Mouse (Mus musculus): ENCODE data around the gene Snap23.
"Not testable (repeated sequence)": the region's sequence is repeated elsewhere in the genome, so short reads cannot be mapped to it uniquely, and the experiment has no call there.

Gene Snap23

DNA sequence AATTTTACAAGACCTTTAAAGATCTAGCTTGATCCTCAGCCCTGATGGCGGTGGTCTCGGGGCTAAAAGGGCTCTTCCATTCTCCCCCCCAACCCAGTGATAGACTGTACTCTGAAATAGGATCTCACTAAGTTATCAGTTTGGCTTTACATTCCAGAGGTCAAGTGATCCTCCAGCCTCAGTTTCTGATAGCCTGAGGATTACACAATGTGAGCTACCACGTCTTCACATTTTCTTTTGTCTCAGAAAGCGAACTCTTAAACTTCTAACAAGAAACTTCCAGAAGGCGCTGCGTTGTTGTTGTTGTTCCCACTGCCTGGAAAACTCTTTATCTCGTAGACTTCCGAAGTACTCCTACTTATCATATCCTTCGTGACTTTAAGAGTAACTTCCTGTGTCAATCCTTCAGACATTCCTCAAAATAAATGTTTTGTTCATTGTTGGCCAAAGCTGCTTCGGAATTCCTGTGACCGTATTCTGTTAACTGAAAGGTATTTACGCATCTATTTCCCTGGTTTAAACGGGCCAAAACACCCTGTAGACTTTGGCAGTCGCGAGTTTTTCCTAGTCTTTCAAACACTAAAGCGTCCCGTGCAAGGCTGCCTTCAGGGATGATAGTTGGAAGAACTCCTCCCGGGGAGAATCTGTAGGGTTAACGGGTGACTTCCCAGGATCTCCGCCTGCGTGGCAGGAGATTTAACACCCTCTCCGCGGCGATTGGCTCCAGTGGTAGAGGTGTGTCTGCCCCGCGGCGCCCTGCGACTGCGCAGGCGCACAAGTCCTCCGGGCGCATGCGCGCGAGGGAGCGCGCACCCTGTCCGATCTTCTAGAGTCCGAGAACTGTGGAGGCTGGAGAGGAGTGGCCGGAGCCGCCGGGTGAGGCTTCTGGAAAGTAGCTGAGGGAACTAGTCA, at the start of gene Snap23:
TSS of gene Snap23 (plus strand) at position 786 of the 912 bp plus-strand sequence.
- DNase-seq (ENCODE audit: low spot score) = peak; percentile 93

DNA sequence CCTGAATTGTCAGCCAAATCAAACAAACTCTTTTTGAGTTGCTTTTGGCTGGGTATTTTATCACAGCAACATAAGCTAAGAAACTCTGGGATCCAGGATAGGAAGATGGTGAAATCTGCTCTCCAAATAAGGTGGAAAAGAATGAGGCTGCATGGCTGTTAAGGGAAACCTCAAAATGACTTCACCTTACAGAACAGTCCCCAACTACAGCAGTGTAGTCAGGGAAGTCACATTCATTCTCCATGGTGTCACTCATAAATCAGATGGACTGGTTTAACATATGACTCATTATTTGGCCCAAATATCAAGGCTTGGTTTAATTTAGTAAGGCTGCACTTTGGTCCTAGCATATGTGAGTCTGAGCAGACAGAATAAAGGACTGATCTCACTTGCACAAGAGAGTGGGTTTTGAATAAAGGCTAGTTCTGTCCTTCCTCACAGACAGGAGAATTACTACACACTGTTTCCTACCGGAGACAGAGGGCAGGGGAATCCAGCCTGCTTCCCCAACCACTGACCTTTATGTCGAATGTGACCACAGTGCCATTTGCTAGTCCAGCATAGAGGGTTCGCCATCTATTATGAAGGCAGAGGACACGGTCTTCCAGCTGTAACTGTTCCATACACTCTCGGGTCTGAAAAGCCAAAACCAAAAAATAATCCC, 48.8 kb upstream of the Snap23 start:
- DNase-seq (ENCODE audit: low spot score) = no peak

DNA sequence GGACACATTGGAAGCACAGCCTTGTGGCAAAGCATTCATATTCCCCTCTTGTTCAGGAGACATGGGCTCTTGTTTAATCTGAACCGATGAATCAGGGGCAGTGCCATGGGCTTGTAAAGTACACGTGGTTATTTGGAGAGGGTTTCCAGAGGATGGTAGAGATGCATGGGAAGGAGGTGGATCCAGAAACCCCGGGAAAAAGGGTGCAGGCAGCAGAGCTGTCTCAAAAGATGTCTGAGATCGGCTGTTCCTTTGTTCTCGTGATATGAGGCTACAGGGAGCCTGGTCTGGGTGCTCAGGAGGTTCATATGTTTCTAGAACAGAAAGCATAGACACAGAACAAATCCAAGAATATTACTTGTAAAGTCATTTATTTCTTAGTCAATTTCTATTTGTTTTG, 40.7 kb upstream of the Snap23 start:
- DNase-seq (ENCODE audit: low spot score) = no peak

DNA sequence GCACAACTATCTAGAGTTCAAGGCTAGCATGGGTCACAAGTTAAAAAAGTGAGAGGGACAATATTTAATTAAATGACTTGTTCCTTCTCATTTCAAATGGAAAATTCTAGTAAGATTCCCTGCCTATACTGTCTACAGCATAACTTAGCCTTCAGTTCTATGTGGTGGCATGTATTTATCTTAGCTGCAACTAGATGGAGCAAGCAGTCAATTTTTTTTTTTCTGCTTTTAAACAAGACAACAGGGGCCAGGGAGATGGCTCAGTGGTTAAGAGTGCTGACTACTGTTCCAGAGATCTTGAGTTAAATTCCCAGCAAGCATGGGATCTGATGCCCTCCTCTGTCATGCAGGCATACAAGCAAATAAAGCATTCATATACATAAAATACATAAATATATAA, 37.9 kb upstream of the Snap23 start:
- DNase-seq (ENCODE audit: low spot score) = no peak

DNA sequence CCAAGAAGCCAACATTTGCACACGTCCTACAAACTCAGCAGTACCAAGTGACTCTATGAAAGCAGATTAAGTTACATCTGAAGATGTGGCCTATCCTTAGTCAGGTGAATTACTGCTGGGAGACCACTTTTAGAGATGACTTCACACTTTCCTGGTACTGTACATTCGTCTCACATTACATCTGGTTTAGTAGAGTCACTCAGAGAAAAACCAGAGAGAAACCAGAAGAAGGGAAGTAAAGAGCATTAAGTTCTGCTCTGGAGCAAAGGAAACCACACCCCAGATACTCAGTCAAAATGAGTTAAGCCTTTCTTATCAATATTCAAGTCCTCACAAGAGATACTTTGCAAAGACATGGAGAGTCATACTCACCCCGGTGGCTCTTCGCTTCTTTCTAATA, 36.2 kb upstream of the Snap23 start:
- DNase-seq (ENCODE audit: low spot score) = no peak

DNA sequence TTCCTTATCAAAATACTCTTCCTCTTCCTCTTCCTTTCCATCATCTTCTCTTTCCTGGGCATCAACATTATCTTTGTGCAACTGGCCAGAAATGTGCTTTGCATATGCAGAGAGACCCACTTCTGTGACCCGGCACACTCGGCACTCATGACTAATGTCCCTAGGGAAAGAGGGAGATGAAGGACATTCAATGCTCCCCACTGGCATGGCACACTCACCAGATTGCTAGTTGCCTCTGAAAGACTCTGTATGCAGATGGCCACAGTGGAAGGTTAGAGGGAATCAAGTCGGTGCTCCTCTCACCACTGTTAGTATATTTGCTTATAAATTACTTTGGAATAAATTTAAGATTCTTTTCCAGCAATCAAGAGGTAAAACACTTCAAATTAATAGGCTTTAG, 28.1 kb upstream of the Snap23 start:
- no peak for DNase-seq (ENCODE audit: low spot score)

DNA sequence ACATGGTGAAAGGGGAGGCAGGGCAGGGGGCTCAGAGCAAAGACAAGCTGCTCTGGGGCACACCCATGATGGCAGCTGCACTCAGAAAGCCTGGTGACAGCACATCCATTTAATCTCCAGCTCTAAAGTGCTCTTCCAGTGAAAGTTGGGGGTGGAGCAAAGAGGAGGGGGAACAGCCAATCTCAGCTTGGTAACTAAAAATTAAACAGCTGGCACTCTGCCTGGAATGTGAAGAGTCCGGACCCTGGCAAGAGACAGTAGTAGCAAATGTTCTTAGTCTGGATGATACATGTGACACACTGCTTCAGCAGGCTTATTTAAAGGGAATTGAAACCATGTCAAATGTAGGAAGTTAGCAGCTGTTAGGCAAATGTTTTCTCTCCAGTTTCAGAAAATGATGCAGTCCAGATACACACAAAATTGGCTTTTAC, 27.7 kb upstream of the Snap23 start:
- peak; percentile 67 for DNase-seq (ENCODE audit: low spot score)

DNA sequence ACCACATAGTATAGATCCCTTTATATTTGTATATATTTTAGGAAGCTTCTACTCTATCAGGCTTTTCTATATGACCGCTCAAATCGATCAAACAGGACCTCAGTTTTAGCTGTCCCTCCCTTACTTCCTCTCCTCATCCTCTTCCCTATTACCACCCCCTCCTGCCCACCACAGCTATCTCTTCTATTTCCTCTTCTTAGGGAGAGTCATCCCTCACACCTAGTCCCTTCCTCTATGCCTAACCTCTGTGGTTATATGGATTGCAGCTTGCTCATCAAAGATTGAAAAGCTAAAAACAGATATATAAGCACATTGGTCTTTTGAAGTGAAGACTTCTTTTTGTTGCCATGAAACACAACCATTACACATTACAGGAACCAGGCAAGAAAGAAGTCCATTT, 22.7 kb upstream of the Snap23 start:
- no peak for DNase-seq (ENCODE audit: low spot score)

DNA sequence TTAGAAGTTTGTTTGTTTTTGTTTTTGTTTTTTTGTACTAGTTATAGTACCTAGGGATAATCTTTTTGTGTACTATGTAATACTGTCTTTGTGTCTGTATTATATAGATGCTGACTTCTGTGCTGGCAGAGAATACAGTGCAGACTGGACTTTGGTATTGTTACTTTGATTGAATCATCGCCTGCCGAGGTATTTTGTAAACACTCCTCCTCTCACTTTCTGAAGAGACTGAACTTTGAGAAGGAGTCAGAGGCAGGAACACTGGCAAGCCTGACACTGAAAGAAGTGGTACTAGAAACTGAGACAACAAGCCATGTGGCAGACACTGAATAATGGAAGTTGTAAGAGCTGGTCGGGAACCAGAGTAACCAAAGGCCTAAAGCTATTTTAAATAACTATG, 10.6 kb upstream of the Snap23 start:
- no peak for DNase-seq (ENCODE audit: low spot score)

DNA sequence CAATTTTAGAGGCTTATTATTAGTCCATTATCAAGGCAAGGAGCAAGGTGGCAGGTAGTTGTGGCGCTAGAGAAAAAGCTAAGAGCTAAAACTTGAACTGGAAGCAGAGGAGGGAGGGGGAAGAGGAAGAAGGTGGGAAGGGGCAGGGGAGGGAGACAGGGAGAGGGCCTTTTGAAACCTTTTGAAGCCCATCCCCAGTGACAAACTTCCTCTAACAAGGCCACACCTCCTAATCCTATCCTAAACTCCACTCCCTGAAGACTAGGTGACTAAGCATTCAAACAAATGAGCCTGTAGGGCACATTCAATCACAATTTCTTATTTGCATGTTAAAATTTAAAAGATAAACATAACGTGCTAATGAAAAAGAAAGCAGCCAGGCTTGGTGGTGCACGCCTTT, 8.7 kb upstream of the Snap23 start:
- DNase-seq (ENCODE audit: low spot score) = no peak

DNA sequence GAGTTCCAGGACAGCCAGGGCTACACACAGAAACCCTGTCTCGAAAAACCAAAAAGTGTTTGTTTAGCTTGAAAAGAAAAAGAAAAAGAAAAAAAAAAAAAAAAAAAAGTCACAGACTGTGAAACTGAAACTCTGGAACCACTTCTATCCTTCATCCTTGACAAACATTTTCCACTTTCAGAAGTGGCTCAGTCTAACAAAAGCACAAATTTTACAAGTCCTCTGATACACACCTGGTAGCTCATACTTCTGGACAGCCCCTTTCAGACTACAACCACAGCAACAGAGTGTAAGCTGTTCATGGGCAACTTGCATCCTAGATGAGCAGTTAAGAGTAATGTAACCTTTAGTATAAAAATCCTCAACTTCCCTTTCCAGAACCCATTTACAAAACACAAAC, 5.9 kb upstream of the Snap23 start:
- DNase-seq (ENCODE audit: low spot score) = no peak

DNA sequence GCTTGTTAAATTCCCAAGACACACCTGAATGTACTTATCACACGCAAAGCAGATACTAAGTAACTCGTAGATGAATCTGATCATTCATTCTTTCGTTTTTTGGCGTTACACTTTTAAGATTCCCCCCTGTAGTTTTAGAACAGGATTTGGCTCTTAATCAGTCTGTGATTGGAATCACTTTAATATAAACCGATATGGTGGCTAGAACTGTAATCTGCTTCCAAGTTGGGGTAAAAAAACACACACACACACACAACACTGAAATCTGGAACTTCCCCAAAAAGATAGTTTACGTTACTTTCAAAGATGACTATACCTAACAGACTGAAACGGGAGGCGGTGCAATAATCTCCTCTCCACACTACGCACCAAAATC, 4.6 kb upstream of the Snap23 start:
- no peak for DNase-seq (ENCODE audit: low spot score)

DNA sequence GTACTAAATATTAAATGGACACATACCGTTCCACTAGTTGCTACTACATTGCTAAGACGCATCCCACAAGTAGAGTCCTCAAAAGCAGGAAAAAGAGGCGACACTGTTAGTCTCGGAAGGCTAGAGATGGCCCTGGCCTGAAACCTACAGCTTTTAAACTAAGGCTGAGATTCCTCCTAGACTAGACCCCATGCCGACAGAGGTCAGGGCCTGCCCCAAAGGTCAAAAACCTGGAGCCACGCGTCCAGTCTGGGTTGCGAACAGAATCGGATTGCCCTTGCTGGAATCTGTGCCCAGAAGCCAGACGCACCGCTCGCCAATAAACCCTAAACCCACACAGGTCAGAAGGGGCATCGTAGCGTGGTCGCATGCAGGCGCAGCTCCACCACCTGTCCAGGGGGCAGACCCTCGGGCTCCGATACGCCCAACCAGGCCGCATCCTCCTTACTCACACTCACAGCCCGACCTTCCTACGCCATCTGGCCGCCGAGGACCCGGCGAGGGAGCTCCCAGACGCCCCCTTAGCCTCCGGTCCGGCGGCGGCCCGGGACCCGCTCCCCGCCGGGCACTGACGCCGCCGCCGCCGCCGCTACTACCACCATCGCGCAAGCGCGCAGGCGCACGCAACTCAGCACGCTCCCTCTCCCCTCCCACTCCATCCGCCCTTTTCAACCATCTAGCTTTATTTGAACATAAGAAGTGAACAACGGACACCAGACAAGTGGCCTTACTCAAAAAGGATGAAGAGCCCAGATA, 4.1 kb upstream of the Snap23 start, which contains the start of gene Zfp106:
TSS of gene Zfp106 (minus strand) at position 609 of the 756 bp plus-strand sequence.
- DNase-seq (ENCODE audit: low spot score) = peak; percentile 87

DNA sequence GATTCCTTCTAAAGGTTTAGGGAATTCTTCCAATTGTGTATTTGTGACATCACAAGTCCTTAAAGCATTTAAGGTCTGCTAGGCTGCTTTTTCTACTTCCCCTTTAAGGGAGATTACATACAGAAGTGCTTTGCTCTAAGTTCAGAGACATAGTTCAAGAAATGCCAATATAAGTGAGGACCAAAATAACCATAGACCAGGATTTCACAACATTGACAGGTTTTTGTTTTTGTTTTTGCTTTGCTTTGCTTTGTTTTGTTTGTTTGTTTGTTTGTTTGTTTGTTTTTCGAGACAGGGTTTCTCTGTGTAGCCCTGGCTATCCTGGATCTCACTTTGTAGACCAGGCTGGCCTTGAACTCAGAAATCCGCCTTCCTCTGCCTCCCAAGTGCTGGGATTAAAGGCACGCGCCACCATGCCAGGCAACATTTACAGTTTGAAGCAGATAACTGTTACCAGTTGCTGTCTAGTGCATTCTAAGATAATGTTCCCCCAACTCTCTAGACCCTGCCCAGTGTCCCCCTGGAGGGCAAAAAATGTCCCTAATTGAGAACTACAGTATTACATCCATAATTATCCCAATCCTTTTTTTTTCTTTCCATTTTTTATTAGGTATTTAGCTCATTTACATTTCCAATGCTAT, 2.8 kb upstream of the Snap23 start:
- not testable (repeated sequence) for DNase-seq (ENCODE audit: low spot score)

DNA sequence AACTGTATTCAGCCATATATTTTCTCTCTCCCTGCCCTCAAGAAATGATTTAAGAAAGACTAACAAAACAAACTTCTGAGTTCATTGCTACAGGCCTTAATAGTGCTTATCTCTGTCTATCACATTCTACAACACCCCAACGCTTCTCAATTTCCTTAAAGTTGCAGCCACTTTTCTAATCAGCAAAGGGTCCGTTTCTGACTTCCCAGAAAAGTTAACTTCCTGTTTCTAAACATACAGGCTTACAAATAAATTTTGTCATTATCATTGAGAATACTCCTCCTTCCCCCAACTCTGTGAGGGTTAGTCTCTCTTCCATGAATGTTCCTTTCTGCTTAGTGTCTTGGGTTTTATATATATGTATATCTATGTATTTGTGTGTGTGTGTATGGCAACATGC, 2.1 kb upstream of the Snap23 start:
- DNase-seq (ENCODE audit: low spot score) = no peak

DNA sequence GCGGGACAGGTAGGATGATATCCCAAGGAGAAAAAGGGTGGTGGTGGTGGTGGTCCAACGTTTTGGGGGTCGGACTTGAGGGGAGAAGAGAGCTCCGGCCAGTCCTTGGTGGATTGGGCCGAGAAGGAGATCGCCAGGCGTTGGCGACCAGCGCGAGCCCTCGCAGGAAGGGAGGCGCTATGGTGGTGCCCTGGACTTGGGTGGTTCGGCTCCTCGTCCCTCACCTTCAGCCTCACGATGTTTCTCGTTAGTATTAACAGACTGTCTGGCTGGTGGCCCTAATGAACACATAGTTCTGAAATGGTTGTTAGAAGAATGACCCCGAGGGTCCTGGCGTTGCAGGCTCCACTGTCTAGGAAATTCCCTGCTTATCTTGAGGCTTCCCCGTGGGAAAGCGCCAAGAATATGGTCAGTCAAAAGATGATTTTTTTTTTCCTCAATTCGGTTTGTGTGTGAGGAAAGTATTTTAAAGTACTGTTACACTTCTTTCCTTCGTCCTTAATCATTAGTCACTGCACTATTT, 388 bp downstream of the Snap23 start:
- DNase-seq (ENCODE audit: low spot score) = no peak

DNA sequence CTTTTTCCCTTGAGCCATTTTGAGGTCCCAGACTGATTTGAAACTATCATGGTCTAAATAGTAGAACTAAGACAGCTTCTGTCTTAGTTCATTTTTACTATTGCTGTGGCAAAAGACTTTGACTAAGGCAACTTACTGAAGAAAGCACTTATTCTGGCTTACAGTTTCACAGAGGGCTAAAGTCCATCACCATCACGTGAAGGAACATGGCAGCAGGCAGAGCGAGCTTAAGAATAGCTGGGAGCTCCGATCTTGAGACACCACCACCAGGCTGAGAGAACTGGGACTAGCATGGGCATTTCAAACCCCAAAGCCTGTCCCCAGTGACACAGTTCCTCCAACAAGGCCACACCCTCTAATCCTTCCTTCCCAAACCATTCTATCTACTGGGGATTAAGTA, 3.6 kb downstream of the Snap23 start:
- DNase-seq (ENCODE audit: low spot score) = no peak

DNA sequence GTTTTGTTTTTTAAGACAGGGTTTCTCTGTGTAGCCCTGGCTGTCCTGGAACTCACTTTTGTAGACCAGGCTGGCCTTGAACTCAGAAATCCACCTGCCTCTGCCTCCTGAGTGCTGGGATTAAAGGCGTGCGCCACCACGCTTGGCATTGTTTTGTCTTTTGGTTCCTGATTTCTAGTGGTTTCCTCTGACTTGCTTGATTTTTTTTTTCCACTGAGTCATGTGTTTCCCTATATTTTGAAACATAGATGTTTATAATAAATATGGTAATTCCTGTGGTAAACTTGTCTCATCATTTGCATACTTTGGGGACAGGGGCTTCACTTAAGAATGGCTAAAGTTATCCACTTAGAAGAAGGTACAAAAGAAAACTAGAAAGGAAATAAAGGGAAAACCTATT, 4.7 kb downstream of the Snap23 start:
- DNase-seq (ENCODE audit: low spot score) = not testable (repeated sequence)

DNA sequence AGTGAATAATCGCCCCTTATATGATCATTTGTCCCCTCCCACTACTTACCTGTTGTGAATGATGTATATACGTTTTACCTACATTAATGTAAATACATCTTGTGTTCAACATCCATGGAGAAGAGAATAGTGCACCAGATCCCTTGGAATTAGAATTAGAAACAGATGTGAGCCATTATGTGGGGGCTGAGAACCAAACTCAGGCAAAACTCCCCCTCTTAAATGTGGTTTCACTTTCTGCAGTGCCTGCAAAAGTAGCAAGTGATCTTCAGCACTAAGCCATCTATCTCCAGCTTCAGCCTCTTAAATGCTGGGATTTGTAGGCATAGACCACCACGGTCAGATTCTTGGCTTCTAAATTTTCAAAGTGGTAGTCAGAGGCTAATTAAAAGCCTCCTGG, 7.7 kb downstream of the Snap23 start:
- no peak for DNase-seq (ENCODE audit: low spot score)

DNA sequence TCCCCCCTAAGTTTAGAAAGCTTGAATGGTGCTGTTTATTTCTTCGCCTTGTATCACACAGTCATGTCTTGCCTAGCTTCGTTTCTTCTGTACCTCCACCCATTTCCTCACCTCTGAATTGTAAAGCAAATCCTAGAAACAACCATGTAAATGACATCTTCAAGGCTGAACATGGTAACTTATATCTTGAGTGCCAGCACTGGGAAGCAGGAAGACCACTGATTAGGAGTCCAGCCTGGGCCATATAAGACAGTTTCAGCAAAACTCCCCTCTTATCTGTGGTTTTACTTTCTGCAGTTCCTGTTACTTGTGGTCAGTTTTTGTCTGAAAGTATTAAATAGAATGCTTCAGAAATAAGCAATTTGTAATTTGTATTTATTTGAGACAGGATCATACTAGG, 8.5 kb downstream of the Snap23 start:
- no peak for DNase-seq (ENCODE audit: low spot score)

DNA sequence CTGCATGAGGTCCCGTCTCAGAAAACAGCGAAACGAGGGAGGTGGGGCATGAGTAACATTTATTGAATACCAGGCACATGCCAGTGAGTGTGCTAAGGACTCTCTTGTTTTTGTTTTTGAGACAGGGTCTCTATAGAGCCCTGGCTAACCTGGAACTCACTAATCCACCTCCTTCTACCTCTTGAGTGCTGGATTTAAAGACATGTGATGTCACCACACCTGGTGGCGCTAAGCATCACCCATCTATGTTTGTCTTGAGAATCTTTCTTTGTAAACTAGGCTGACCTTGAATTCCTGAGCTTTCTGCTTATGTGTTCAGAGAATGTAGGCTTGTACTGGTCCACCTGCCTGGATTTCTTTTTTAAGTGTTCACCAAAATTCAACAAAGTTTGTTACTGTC, 10.3 kb downstream of the Snap23 start:
- DNase-seq (ENCODE audit: low spot score) = no peak

DNA sequence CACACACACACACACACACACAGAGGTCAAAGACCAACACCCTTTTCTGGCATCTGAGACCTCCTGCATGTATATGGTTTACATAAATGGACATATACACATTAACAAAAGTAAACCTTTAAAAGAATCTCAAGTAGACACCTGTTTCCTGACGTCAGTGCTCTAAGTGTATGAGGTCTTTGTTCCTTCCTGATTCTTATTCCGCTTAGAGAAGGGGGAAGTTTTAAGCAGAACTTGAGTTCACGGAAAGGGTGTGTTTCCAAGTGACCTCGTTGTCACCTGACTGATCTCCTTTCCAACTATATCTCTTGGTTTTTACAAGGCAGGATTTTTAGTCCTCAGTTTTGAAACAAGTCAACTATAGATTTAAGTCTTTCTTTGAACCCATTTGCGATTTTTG, 10.8 kb downstream of the Snap23 start:
- DNase-seq (ENCODE audit: low spot score) = no peak
